Mouse (Mus musculus) stomach, embryonic 16.5 days (tissue): Measurements from ENCODE around the gene Pold3. TPM values are rescaled to one million over a fixed set of nuclear protein-coding genes. Genes with fewer than 3 reads are reported as not detected.
A peak's percentile ranks its signal among the peaks of the same experiment; 100 is the strongest.

Experiments
- ATAC-seq: fragments of 200-750 bp; cut with Nextera tagmentation; 2 replicates; pipeline ENCODE4 v1.8.0; 2017; ENCODE audit warnings: moderate number of reproducible peaks, moderate TSS enrichment; ENCODE audit not compliant: insufficient read depth, low FRiP score
- H3K27ac ChIP-seq: fragments of 300-500 bp; sonication (generic); 2 replicates; pipeline ENCODE4 v1.5.1; 2014; ENCODE audit warnings: low read length
- H3K27me3 ChIP-seq: fragments of 300-500 bp; sonication (generic); 2 replicates; pipeline ENCODE4 v1.6.1; 2014; ENCODE audit warnings: low read length, control low read depth, mixed read lengths; ENCODE audit not compliant: control insufficient read depth, insufficient read depth
- H3K36me3 ChIP-seq: fragments of 300-500 bp; sonication (generic); 2 replicates; pipeline ENCODE4 v1.6.1; 2014; ENCODE audit warnings: low read length; ENCODE audit not compliant: control insufficient read depth, insufficient read depth
- H3K4me1 ChIP-seq: fragments of 300-500 bp; sonication (generic); 2 replicates; pipeline ENCODE4 v1.6.1; 2014; ENCODE audit warnings: low read length, control low read depth, mixed read lengths; ENCODE audit not compliant: control insufficient read depth, insufficient read depth
- H3K4me2 ChIP-seq: fragments of 300-500 bp; sonication (generic); 2 replicates; pipeline ENCODE4 v1.6.1; 2014; ENCODE audit warnings: low read depth, low read length, mixed read lengths
- H3K4me3 ChIP-seq: fragments of 300-500 bp; sonication (generic); replicated peaks from 2 replicates; pipeline ENCODE4 v1.5.1; 2014; ENCODE audit warnings: mild to moderate bottlenecking, low read length
- H3K9ac ChIP-seq: fragments of 300-500 bp; sonication (generic); 2 replicates; pipeline ENCODE4 v1.6.1; 2014; ENCODE audit warnings: low read length
- H3K9me3 ChIP-seq: fragments of 300-500 bp; sonication (generic); replicated peaks from 2 replicates; pipeline ENCODE4 v1.6.1; 2016; ENCODE audit warnings: low read length, control low read depth; ENCODE audit not compliant: control insufficient read depth
- WGBS: fragments of 180-500 bp; shearing (Covaris S2); extraction: QIAGEN DNeasy Blood & Tissue Kit; methylation state at CpG from one replicate; pipeline ENCODE4 v1.1.7; 2014; 5-methylcytosine and 5-hydroxymethylcytosine counted together
- polyA plus RNA-seq: library from polyadenylated mRNA; unstranded; fragments of >200 nt; fragmentation: Nextera tagmentation; extraction: Ambion mirVana; gene quantifications from 2 replicates; pipeline ENCODE4 v1.2.1, GENCODE M21; 2015

Pold3 gene
- polyA plus RNA-seq, 1 experiment from 2014 or later: 47.8 TPM

DNA sequence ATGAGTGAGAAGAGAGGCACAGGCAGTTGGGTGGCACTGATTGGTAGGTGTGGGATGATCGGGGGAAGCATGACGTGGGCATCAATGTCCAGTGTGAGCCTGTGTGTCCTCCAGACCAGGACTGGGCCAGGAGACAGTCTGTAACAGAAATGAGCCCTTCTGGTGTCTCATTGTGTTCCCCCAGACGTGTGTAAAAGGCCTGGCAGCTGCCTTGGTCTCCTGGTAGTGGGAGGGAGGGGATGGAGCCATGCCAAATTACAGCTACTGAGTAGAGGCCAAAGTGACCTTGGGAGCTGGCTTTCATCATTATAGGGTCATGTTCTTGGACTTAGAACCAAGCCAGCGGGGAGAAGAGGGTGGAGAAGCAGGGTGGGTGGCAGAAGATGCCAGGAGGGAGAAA is 69.5 kb downstream of the Pold3 start:
- ATAC-seq: no peak
- H3K9ac ChIP-seq: no peak overlapping the region
- WGBS: 67% methylated on average over 4 of the region's 4 CpGs

DNA sequence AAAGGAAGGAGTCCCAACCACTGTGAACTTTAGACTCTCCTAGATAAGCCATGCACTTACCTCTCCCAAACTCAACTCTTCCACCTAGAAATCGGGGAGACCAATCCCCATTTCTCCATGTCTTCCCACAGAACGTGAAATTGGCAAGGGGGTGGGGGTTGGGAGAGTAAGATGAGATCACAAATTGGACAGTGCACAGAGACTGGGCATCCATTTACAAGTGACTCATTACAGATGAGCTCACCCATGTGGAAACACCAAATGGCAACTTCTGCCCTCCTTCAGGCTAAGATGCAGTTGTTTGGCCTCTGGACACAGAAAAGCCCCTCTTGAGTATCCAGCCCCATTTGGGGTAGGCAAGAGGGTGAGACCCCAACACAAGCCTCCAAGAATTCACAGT is 74.9 kb downstream of the Pold3 start:
- Histone ChIP-seq H3K4me3 (no peak overlapping the region), H3K4me1 (0 out of 2 replicates have a peak, but pooled peaks cover 4% of the 10 kb centered on the region), H3K27ac (no peak overlapping the region), H3K27me3 (no peaks in the 10 kb centered on the region), H3K36me3 (no peaks in the 10 kb centered on the region), H3K9ac (no peak overlapping the region), H3K4me2 (no peak overlapping the region), H3K9me3 (no peaks in the 10 kb centered on the region)
- ATAC-seq: no peak
- WGBS: 66% methylated on average over 2 of the region's 2 CpGs

More for the DNA sequence above, 69.5 kb downstream of the Pold3 start:
- H3K4me1 ChIP-seq: no peaks in the 10 kb centered on the region
- H3K9me3 ChIP-seq: no peaks in the 10 kb centered on the region
- no peak overlapping the region for H3K4me3 ChIP-seq
- H3K27ac ChIP-seq: no peak overlapping the region
- H3K4me2 ChIP-seq: no peak overlapping the region
- no peaks in the 10 kb centered on the region for H3K27me3 ChIP-seq
- H3K36me3 ChIP-seq: no peaks in the 10 kb centered on the region

DNA sequence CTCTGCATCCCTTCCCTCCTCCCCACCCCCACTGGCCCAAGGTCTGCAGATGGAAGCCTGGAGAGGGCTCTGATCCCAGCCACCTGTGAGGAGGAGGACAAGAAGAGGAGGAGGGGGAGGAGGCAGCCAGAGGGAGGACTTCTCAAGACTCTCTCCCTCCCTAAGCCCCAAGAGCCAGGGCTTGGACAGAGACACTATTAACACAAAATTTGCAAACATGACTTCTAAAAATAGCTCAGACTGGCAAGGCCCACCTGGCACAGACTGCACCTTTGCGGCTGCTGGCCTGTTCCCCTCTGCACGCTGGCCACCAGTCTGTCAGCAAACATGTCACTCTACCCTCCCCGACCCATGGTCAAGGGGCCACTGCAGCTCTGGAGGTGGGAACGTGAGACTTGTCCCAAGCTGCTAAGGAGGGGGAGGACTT is 77.7 kb downstream of the Pold3 start:
- 23% methylated on average over 4 of the region's 4 CpGs for WGBS
- H3K9me3 ChIP-seq: no peaks in the 10 kb centered on the region
- H3K4me1 ChIP-seq: 0 out of 2 replicates have a peak, but pooled peaks cover 4% of the 10 kb centered on the region
- no peaks in the 10 kb centered on the region for H3K27me3 ChIP-seq
- no peak overlapping the region for H3K27ac ChIP-seq
- peak; percentile 39; the same call in 1 of the 2 replicates for ATAC-seq
- no peak overlapping the region for H3K4me3 ChIP-seq
- no peak overlapping the region for H3K9ac ChIP-seq
- H3K36me3 ChIP-seq: no peaks in the 10 kb centered on the region
- H3K4me2 ChIP-seq: no peak overlapping the region

DNA sequence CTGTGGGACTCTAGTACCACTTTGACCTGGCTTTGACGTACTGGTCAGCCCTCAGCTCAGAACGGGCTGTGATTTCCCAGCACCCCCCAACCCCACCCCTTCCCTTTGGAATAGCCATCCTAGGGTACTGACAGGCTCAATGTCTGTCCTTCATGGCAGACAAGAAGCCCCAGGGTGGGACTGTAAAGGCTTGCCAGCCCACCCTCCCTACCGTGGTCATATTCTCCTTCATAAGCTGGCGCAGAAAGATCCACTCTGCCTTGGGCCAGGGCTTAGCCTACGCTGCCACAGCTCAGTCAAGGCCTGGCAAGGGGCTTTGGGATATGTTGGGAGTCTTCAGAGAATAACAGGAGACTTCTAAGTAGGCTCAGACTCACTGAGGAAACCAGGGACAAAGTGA is 78.3 kb downstream of the Pold3 start:
- WGBS: 92% methylated on average over 5 of the region's 5 CpGs
- H3K9me3 ChIP-seq: no peaks in the 10 kb centered on the region
- H3K9ac ChIP-seq: no peak overlapping the region
- no peak overlapping the region for H3K27ac ChIP-seq
- H3K4me1 ChIP-seq: 0 out of 2 replicates have a peak, but pooled peaks cover 4% of the 10 kb centered on the region
- ATAC-seq: no peak
- H3K4me3 ChIP-seq: no peak overlapping the region
- no peak overlapping the region for H3K4me2 ChIP-seq
- H3K27me3 ChIP-seq: no peaks in the 10 kb centered on the region
- no peaks in the 10 kb centered on the region for H3K36me3 ChIP-seq

DNA sequence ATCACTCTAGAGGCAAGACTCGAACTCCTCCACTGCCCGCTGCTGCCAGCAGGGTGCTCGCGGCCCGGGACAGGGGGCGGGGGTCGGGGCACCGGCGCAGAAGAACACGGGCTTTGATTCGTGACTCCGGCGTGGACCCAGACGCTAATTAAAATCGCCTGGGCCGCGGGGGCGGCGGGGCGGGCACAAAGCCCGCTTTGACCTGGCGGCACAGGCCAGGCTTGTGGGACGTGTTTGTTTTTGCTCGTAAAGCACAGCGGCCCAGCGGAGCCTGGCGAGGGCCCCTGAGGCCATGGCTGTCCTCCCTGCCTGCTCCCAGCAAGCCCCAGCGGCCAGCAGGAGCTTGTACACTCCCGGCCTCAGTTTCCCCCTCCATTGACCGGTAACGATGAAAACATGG is 79.2 kb downstream of the Pold3 start:
- Histone ChIP-seq H3K4me3 (no peak overlapping the region), H3K27me3 (no peaks in the 10 kb centered on the region), H3K36me3 (no peaks in the 10 kb centered on the region), H3K9ac (no peak overlapping the region), H3K27ac (no peak overlapping the region), H3K4me1 (0 out of 2 replicates have a peak, but pooled peaks cover 4% of the 10 kb centered on the region), H3K4me2 (0 out of 2 replicates have a peak overlapping the region, but pooled peaks have one; percentile 8), H3K9me3 (no peaks in the 10 kb centered on the region)
- no peak for ATAC-seq
- WGBS: 20% methylated on average over 31 of the region's 31 CpGs

DNA sequence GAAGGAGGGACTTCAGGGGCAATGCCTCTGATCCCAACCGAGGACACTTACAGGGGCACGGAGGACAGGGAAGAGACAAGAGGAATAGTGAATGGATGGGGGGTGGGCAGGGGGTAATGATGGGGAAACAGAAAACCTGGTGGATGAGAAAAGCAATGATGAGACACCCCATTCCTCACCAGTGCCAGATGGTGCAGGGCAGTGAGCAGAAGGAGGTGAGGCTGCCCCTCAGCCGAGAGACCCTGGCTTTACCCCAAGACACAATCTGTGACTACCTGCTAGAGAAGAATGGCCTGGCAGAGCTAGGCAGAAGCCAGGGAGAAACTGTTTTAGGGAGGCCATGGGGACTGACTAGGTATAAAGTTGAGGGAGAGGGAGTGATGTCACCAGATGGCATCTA is 84.9 kb downstream of the Pold3 start:
- Histone ChIP-seq H3K27ac (no peak overlapping the region), H3K4me2 (no peak overlapping the region), H3K36me3 (no peaks in the 10 kb centered on the region), H3K9ac (no peak overlapping the region), H3K9me3 (no peaks in the 10 kb centered on the region), H3K27me3 (no peaks in the 10 kb centered on the region), H3K4me3 (no peak overlapping the region), H3K4me1 (no peaks in the 10 kb centered on the region)
- no peak for ATAC-seq
- WGBS: 58% methylated on average over 3 of the region's 3 CpGs

DNA sequence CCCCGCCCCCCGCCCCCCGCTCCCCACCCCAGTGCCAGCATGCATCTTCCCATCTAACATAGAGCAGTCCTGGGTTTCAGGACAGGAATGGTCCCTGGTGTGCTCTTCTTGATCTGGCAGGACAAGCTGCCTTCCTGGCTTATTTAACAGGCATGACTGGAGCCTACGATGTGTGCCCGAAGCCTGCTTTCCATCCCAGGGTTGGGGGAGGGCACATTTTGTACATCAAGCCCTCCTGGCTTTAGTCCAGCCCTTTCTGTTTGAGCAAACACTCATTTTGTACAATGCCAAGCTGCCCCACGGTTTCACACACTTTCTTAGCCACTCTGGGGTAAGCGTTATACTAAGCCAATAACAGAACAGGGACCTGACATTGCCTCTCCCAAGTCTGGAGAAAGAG is 85.3 kb downstream of the Pold3 start:
- no peak overlapping the region for H3K4me3 ChIP-seq
- H3K36me3 ChIP-seq: no peaks in the 10 kb centered on the region
- H3K9me3 ChIP-seq: no peaks in the 10 kb centered on the region
- no peak overlapping the region for H3K4me2 ChIP-seq
- no peaks in the 10 kb centered on the region for H3K27me3 ChIP-seq
- no peaks in the 10 kb centered on the region for H3K4me1 ChIP-seq
- no peak overlapping the region for H3K9ac ChIP-seq
- no peak for ATAC-seq
- 62% methylated on average over 7 of the region's 7 CpGs for WGBS
- no peak overlapping the region for H3K27ac ChIP-seq

DNA sequence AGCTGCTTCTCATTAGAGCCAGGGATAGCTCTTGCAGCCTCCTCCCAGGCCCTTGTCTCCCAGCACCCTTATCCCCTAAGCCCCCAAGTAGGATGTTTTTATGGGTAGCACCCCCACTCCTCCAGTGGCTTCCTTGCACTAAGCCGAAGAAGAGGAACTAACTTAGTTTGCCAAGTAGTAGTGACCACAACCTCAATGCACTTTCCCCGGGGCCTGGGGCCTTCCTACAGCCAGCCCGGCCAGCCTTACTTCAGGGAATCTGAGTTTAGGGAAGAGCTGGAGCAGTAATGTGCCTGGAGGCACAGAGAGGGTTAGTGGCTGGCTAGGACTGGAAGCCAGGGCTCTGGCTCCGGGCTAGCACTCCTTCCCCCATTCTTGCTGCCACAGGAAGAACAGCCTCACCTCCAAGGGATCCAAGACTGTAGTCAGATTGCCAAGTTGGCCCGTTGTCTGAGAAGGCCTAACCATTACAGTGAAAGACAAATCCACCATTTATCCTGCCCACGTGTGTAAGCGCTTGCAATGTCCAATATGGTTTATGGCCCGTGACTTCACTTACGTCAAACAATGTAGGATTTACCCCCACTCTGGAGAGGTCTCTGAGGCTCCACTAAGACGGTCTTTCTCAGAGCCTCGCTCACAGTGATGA is 86.4 kb downstream of the Pold3 start:
- Histone ChIP-seq H3K4me2 (no peak overlapping the region), H3K9me3 (no peaks in the 10 kb centered on the region), H3K27ac (no peak overlapping the region), H3K4me3 (no peak overlapping the region), H3K4me1 (no peaks in the 10 kb centered on the region), H3K27me3 (no peaks in the 10 kb centered on the region), H3K36me3 (no peaks in the 10 kb centered on the region), H3K9ac (no peak overlapping the region)
- ATAC-seq: no peak
- 77% methylated on average over 11 of the region's 11 CpGs for whole genome bisulfite sequencing

DNA sequence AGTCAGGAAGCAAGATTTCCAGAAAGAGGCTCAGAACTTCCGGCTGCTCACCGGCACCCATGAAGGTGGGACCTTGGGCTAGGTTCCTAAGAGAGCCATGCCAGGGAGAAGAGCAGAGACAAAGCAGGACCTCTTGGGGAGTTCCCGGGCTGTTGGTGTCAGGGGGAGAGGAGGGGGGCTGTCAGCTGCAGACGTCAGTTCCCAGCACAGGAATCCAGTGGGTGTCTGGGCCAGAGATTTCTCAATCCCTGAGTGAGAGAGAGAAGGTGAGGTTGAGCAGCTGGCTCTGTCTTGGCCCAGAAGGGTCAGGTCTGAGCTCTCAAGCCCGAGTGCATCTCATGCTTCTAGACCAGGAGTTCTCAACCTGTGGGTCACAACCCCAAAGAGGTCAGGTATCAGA is 87.7 kb downstream of the Pold3 start:
- Histone ChIP-seq H3K4me1 (no peaks in the 10 kb centered on the region), H3K4me2 (no peak overlapping the region), H3K4me3 (no peak overlapping the region), H3K27ac (no peak overlapping the region), H3K36me3 (no peaks in the 10 kb centered on the region), H3K9me3 (0 out of 2 replicates have a peak, but pooled peaks cover 4% of the 10 kb centered on the region), H3K27me3 (no peaks in the 10 kb centered on the region), H3K9ac (no peak overlapping the region)
- no peak for ATAC-seq
- WGBS: 45% methylated on average over 5 of the region's 5 CpGs
